Mouse (Mus musculus) thymus, postnatal 36 days (tissue): ENCODE measurements at regions not wholly inside any gene's neighbourhood (a gene's known extent, or its start where the extent isn't known, plus 50 kb on each side); places are given as distances from the start of the nearest gene placed in this dataset.
"Not testable (repeated sequence)": the region's sequence is repeated elsewhere in the genome, so short reads cannot be mapped to it uniquely, and the experiment has no call there.

Source experiments
- DNase-seq, 2 experiments: peaks; one replicate each; pipeline ENCODE4 v3.0.0; 2022; ENCODE audit warnings: mixed read lengths in 2 of 2

DNA sequence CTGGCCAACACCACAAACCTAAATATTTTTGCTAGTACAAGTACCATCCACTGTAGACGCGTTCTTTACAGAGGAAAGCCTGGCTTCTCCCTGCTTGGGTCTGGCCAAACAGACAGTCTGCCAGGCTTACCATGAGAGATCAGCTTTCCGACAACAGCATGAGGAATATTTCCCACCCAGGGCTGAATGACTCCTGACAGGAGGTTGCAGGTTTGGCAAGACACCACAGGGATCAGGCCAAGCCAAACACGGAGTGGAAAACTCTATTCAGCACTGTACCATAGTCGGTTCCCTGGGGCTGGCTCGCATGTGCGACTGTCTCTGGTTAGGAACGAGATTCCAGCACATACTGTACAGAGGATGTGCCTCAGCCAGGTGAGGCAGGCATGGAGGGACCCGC is 140.7 kb upstream of the Supt20 start:
- no peak for DNase-seq

DNA sequence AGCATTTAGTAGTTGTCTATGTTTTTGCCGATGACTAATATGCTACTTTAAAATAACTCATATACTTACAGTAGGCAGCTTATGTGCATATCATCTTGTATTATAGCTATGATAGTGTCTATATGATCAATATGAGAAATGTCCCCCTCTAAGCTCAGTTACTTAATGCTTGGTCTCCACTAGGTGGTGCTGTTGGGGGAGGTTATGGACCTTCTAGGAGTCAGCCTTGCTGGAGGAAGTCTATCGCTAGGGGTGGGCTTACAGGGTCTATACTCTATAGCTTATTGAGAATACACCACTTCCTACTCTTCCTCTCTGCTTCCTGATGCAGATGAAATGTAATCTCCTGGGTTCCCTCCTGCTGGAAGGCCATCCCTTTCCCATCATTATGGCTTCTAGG is 136.7 kb upstream of the Supt20 start:
- no peak for DNase-seq

DNA sequence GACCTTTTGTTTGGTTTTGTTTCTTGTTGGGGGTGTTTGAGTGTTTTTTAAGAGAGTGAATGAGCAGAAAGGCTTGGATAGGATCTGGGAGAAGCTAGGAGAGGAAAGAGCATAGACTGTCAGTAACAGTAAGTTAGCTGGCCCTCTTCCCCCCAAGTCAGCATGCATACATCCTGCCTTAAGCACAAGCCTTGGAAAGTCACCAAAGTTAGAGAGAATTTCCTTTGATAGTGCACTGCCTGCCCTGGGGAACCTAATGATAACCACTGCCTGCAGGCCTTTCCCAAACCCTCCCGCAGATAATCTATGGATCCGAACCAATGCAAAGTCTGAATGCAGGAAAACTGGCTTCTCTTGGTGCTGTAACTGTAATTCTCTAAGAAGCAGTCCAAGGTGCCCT is 133.6 kb upstream of the Supt20 start:
- DNase-seq: no peak

DNA sequence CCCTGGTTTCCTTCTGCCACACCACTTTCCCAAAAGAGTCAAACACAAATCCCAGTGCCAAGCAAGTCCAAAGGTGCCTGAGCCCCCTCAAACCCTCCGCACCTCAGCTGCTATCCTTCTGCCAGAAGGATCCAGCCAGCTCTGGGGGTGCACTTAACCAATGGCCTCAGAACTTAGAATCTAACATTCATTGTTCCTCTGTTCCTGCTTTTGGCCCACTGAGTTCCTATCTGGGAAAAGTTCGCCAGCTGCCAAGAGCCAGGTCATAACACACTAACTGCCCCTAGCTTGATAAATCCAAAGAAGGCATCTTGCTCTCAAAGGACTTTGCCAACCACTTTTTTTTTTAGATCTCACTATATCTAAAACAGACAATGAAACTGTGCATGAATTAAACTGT is 133.1 kb upstream of the Supt20 start:
- no peak for DNase-seq

DNA sequence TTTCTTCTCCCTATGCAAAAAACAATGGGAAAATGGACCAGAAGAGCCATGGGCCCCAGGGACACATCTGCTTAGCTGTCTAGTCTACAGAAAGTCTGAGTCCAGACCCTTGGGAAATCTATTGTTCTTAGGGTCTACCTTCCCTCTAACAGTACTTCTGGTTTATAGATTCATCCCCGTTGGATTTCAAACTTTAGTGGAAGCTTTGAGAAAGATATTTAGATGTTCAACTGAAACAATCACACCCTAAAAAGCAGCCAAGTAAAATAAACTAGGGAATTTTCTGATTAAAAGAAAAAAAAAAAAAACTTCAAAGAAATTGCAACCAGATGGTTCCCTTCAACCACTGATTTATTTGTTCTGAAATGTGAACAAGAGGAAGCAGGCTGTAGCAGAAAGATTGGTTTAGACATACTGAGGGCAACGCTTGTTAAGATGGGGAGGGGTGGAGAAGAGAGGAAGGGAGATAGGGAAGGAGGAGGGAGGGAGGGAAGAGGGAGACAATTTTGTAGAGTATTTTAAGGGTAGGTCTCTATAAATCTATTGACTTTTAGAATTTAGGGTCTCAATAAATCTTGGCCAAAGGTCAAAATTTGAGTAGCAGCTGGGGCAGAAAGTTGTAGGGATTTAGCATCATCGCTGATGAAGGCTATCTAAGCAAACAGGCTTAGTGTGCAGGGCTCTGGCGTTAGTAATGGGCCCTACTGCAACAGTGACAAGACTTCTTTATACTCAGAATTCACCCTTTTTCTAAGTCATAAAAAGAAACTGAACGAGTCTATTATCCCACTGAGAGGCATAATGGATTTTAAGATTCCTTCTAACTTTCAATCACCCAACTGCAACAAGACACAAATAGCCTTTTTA is 132.3 kb upstream of the Supt20 start:
- DNase-seq: no peak

DNA sequence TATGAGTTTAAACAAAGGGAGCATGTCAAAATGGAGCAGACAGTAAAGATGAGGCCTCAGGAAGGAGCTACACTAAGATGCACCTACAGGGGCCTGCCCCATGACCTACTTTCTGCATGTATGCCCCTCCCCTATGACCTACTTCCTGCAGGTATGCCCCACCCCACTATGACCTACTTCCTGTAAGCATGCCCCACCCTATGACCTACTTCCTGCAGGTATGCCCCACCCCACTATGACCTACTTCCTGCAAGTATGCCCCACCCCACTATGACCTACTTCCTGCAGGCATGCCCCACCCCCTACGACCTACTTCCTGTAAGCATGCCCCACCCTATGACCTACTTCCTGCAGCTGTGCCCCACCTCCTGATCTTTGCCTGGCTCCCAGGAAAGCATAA is 125.3 kb upstream of the Supt20 start:
- peak; percentile 29 to 53 for DNase-seq

DNA sequence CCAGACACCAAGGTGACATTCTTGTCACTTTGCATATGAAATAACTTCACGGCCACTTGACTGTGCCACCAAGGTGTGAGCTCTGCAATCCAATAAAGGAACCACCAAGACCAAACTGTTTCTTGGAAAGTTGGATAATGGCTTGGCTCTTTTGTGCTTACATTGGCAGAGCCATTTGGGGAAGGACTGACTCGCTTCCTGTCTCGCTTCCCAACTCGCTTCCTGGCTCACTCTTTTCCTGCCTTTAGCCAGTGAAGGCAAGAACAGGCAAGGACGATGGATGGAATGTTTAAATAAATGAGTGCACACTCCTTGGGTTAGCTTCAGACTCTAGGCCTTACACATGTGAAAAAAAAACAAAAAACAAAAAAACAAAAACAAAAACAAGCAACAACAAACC is 124.5 kb upstream of the Supt20 start:
- DNase-seq: no peak

DNA sequence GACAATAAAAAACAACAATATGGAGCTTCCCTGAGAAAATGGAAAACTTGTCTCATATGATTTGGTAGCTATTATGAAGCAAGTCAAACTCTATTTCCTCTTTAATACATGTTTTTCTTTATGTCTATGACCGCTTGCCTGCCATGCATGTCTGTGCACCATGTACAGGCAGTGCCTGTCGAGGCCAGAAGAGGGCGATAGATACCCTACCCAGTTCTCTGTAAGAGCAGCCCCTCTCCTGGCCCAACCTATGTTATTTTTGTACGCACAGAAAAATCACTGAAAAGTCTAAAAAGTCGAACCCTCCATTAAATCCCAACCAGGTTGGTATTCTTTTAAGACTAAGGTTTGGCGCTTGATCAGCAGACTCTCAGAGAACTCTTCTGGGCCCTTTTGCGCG is 122.1 kb upstream of the Supt20 start:
- DNase-seq: peak in 1 of 2 experiments; percentile 25

DNA sequence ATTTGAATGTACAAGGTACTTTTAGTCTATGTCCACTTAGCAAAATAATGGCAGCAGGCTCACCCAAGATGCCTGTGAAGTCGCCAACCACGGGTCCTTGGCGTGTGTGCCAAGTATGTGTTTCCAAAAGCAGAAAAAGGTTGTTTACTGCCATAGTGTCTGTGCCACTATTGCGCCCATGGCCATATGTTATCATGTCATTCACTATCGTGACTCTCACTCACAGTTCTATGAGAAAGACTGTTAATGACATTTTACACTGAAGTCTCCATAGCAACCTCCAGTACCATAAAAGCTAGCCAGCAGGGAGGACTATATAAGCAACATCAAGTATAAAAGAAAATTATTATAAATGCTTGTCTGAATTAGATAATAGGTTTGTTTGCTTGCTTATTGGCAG is 114.8 kb upstream of the Supt20 start:
- no peak for DNase-seq

DNA sequence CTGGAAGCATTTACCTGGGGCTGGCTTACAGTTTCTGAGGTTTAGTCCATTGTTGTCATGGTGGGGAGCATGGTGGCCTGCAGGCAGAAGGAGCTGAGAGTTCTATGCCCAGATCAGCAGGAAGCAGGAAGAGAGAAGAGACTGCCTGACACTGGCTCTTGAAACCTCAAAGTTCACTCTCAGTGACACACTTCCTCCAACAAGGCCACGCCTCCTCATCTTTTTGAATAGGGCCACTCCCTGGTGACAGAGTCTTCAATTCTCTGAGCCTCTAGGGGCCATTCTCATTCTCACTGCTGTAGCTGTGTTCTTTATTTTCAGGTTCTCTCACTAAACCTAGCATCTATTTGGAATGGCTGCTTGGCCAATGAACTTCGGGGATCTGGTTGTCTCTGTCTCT is 113.2 kb upstream of the Supt20 start:
- no peak for DNase-seq

DNA sequence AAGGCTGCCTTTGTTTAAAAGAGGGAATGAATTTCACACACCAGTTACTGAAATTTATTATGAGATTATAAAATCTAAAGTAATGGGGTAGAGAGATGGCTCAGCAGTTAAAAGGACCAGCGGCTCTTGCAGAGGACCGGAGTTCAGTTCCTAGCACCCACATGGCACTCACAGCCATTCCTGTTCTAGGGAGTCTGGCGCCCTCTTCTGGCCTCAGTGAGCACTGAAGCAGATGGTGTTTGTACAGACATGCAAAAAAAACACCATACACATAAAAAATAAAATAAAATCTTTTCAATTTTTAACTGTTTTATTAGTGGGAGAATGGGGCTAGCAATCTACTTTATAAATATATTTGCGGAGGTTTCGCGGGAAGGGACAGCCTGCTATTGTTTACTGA is 112.3 kb upstream of the Supt20 start:
- DNase-seq: no peak

DNA sequence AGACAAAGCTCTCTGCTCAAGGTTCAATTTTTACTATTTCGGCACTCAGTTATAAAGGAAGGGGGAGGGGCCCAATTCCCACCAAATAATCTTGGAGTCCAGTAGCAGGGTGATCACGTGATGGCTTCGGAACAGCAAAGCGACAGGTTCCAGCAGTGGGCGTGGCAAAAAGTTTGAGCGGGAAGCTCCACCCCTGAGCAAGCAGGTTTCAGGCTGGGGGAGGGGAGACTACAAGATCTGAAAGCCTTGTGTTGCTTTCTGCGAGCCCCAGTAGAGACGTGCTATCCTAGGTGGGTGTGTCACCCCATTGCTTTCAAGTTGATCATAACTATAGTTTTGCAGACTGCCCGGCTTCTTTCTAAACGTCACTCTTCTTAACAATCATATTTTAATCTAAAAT is 106.8 kb upstream of the Supt20 start:
- DNase-seq: not testable (repeated sequence)

DNA sequence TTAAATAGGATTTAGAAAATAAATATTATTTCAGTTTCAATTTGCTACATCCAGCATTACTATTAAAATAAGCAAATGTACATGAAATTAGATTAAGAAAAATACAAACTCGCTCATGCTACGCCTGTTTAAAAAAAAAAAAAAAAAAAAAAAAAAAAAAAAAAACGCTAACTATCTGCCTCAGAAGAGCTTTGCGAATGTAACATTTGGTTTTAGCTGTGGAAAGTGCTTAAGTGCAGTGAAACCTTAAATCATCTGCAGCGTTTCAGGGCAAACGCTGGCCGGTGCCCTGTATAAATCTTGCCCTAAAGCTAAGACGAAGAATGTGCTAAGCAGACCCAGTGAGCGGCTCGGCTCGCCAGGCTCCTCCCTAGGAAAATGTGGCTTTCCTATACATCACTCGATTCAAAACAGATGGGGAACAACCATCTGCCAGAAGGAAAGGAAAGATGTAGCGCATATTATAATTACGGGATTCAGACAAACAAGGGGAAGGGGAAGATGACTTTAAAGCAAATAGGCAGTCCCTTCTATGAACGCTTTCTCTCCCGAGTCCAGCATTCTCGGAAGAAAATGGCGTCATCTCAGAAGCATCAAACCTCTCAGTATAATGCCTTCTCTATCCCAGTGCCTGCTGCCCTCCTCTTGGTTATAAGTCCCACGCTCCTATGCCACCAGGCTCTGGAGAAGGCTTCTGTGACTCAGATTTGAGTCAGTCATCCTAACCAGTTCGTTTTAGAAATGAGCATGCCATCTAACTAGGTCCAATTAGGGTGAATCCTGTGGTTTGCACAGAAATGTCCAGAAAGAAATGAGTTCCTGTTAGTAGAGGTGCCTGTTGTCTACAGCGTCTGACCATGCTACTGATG is 105.2 kb upstream of the Supt20 start:
- DNase-seq: no peak

DNA sequence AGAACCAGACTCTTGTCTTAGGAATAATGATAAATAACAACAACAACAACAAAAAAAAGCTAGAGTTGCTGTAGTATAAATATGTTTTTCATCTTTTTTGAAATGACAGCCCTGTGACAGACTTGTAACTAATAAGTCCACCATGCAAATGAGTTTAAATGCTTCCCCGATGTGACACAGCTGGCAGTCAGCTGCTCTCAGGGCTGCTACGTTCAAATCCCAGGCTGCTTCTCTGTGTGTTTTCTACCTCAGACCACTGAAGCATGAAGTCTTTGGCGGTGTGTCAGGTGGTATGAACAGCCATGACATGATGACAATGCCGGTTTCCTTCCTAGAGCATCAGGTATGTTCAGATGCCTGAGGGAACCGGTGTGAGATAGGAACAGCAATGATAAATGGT is 104.4 kb upstream of the Supt20 start:
- DNase-seq: no peak

DNA sequence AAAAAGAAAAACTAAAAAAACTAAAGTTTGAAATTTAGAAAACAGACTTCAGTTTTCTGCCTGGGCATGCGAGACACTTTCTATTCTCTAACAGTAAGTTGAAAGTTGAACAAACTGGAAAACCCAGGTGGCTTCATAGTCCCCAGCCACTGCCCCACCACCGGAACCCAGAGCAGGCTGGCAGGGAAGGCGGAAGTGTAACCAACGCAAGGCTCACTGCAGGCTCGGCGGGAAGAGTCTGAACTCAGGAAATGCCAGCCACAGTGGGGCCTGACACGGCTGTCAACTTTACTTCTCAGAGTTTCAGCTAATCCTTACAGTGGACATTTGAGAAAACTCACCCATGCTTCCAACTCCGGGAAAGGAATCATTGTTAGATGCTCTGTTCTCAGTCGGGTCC is 102.6 kb upstream of the Supt20 start:
- peak; percentile 64 to 79 for DNase-seq

DNA sequence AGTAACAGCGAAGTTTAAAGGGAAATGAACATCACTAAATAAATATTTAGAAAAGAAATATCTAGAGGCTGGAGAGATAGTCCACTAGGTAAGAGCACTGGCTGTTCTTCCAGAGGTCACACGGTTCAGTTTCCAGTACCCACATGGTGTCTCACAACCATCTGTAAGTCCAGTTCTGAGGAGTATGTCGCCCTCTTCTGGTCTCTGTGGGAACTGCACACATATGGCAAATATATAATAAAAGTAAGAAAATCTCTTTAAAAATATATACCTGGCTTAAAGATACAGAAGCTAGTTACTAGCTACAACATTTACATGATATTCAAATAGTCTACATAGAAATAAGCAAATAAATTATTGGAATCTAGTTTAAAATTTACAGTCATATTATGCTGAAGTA is 101.4 kb upstream of the Supt20 start:
- DNase-seq: no peak

DNA sequence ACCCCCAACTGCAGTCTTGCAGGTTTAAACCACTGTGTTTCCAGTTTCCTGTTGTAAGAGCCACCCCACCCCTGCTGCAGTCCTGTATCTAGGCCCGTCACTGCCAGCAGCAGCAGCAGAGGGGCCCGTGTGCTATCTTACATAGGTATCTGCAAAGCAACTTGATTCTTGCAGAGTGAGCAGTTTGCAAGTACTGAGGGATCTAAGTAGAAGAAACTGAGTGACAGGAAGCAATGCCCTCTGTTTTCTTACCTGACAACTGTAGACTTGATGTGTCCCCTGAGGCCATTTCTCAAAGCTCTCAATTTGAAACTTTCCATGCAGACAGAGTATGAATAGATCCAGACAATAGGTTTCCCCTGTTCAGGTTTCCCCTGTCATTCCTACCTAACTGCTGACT is 100.5 kb upstream of the Supt20 start:
- DNase-seq: peak; percentile 12 to 51

DNA sequence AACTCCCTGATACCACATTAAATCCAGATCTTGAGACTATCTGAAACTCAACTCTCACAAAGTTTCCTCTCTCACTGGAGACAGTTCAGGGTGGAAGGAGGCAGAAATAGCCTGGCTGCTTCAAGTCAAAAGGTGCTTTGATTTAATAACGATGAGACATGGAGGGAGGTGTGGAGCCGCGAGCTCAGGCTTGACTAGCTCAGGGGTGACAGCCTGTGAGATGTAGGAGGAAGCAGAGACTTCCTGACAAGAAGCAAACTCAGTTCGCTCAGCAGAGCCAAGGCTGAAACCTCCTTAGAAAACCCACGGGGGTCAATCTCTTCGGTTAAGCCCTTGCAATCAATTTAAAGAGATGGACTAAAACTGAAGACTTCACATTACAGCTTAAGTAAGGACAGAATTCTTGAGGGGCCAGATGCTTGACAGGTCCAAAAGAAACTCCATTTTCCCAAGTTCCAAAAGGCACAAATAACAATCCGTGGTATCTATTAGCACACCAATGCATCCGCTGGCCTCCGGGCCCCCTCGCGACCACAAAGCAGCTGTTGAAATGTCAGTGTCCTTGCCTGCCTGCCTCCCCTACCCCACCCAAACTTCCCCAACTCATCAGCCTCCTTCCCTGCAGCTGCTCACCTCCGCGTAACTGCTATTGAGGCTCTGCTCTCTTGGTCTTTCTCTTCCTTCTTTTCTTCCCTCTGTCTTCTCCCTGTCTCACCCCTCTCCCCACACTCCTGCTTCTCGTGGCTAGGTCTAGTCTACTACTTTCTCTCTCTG is 99.8 kb upstream of the Supt20 start:
- DNase-seq: peak; percentile 18 to 38

DNA sequence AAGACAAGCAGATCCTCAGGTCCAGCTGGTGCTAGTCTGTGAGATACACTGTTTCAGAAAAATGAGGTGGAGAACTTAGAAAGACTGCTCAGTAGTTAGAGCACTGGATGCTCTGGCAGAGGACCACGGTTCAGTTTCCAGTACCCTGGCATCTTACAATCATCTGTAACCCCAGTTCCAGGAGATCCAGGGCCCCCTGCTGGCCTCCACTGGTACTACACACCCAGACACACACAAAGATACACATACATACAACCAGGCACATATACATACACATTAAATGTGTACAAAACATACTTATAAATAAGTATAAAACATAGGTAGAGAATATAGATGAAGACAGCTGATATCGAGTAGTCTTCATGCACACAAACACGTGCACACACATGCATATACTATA is 97.4 kb upstream of the Supt20 start:
- DNase-seq: no peak

DNA sequence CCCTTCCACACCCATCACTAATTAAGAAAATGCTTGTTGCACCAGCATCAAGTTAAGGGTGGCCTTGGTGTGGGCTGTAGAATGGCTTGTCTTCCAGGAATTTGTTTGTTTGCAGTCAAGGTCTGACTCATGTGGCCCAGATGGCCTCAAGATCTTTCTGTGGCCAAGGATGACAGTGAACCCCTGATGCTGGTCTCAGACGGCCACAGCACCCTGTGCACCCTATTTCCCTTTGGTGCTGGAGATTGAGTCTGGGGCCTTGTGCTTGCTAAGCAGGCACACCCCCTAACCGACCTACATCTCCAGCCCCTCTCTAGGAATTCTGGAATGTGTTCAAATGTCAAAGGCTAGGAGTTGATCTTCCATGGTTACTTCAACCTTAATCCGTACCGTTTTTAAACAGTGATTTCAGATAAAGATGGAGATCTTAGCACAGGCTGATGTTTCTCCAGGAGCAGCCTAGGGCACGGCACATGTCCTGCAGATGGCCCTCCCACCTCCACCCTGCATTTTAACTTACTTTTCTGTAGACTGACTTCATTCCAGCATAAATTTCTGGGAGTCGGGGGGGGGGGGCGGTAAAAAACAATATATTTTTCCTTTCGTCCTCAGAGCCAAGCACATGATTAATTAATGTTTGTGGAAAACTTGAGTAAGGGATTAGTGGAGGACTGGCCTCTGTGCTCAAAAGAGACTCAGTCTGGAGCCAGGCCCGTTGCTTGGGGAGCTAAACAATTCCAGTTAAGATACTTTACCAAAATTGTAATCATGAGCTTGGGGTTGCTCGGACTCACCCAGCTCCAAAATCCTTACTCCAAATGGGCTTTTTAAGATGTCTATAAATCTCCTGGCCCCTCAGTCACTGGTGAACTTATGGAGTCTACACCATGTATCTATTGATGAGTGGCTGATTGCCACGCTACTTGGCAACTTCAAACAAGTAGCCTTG is 95.0 kb upstream of the Supt20 start:
- no peak for DNase-seq

DNA sequence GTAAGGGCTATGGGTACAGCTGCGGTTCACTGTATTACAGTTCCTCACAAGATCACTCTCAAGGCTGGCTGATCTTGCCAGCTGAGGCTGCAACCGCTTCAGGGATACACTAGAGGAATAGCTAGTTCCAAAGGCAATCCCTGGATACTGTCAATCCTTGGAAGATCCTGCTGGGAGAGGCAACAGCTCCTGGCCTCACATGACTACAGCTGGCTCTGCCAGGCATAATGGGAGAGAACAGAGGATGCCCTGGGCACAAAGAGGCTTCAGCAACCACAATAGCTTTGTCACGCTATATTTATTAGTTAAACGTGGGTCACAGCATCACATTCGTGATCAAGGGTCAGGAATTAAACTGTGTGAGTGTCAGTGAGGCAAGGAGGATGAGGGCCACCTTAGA is 94.3 kb upstream of the Supt20 start:
- DNase-seq: no peak

DNA sequence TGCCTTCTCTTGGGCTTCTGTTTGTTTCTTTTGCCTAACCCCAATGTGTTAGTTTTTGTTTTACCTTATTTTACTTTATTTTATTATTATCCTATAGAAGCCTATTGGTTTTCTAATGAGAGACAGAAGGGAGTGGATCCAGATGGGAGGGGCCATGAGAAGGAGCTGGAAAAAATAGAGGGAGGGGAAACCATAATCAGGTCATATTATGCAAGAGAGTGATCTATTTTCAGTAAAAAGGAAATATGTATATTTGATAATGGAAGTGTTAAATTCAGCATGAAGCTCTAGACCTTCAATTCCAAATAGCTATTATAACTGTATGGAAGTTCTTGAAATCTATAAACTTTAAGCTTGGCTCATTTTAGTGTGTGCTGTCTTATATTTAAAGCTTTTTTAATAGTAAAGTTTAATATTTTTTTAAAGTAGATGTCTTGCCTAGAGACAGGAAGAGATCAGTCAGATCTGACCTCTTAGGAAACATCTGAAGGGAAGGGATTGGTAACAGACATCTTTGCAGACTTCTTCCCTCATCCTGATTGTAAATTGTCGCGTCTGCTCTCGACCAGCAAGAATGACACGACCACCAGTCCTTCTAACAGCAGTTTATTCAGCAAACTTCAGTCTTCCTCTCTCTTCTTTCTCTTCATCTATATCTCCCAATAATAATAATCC is 87.8 kb upstream of the Supt20 start:
- DNase-seq: no peak
